Mouse (Mus musculus) hindbrain, embryonic 10.5 days (tissue): ENCODE measurements around the gene Gm6588. TPM values are rescaled to one million over a fixed set of nuclear protein-coding genes. Genes with fewer than 3 reads are reported as not detected.
A peak's percentile ranks its signal among the peaks of the same experiment; 100 is the strongest.

Experiments used
- DNase-seq: peaks from one replicate; pipeline ENCODE4 v3.0.0-alpha.2; 2017; ENCODE audit warnings: low spot score
- H3K27ac ChIP-seq: fragments of 300-500 bp; sonication (generic); 2 replicates; pipeline ENCODE4 v1.5.1; 2016; ENCODE audit warnings: mild to moderate bottlenecking, moderate library complexity
- H3K27me3 ChIP-seq: fragments of 300-500 bp; sonication (generic); 2 replicates; pipeline ENCODE4 v1.6.1; 2016; ENCODE audit warnings: mild to moderate bottlenecking; ENCODE audit not compliant: poor library complexity, insufficient read depth, severe bottlenecking
- H3K36me3 ChIP-seq: fragments of 300-500 bp; sonication (generic); 2 replicates; pipeline ENCODE4 v1.6.1; 2016; ENCODE audit warnings: mild to moderate bottlenecking, moderate library complexity
- H3K4me1 ChIP-seq: fragments of 300-500 bp; sonication (generic); replicated peaks from 2 replicates; pipeline ENCODE4 v1.6.1; 2016; ENCODE audit warnings: mild to moderate bottlenecking
- H3K4me3 ChIP-seq: fragments of 300-500 bp; sonication (generic); 2 replicates; pipeline ENCODE4 v1.5.1; 2016; ENCODE audit warnings: mild to moderate bottlenecking, moderate library complexity
- H3K9me3 ChIP-seq: fragments of 300-500 bp; sonication (generic); 2 replicates; pipeline ENCODE4 v1.6.1; 2016; ENCODE audit warnings: mild to moderate bottlenecking, moderate library complexity
- WGBS: fragments of 180-500 bp; shearing (Covaris S2); methylation state at CpG from one replicate; pipeline ENCODE4 v1.1.7; 2016; 5-methylcytosine and 5-hydroxymethylcytosine counted together
- polyA plus RNA-seq: library from polyadenylated mRNA; unstranded; fragments of >200 nt; fragmentation: Nextera tagmentation; extraction: Ambion mirVana; gene quantifications from 2 replicates; pipeline ENCODE4 v1.2.1, GENCODE M21; 2016

The Gm6588 gene
- polyA plus RNA-seq, 1 experiment from 2014 or later: not detected

DNA sequence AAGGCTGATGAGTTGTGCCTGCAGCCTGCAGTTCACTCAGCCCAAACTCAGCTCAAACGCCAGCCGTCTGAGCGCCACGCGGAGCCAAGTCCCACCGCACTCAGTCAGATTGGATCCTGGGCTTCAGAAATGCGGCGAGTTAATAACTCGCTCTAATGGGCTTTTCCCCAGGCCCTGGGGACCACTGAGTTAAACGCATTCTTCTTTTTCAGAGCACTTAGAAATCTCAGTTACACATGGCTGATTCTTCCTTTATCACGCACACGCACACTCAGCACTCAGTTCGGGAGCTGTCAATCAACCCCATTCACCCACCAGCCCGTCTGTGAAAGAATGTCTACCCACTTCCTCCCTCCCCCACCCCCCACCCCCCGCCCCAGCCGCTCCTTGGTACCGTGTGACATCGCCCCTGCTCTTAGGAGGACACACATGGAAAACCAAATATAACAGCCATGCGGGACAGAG, 32.8 kb downstream of the Gm6588 start:
- Histone ChIP-seq H3K4me3 (peak overlapping the region; percentile 29), H3K36me3 (no peaks in the 10 kb centered on the region), H3K27ac (peak overlapping the region; percentile 82), H3K9me3 (no peaks in the 10 kb centered on the region), H3K4me1 (peaks cover 75% of the 10 kb centered on the region), H3K27me3 (peaks cover 65% of the 10 kb centered on the region)
- DNase-seq: peak; percentile 46
- 19% methylated on average over 19 of the region's 19 CpGs for WGBS

DNA sequence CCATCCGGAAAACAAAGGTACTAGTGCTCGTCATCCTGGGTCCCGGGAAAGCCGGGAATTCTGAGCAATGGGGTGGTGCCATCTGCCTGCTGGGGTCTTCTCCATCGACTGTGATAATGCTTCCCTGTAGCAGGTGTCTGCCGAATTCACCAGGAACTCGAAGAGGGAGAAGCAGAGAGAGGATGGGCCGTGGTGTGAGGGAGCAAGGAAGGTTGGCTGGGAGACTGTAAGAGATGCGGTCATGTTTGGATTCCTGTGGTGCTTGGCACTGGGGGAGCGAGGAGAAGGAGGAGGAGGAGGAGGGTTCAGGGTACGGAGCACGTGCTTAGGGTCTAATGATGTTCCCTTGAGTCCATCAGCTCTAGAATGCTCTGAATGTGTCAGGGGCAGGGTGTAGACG, 33.3 kb downstream of the Gm6588 start:
- Histone ChIP-seq H3K36me3 (no peaks in the 10 kb centered on the region), H3K4me3 (peak overlapping the region; percentile 29), H3K27ac (peak overlapping the region; percentile 82), H3K9me3 (no peaks in the 10 kb centered on the region), H3K27me3 (peaks cover 60% of the 10 kb centered on the region), H3K4me1 (peaks cover 74% of the 10 kb centered on the region)
- 48% methylated on average over 13 of the region's 13 CpGs for WGBS
- no peak for DNase-seq

DNA sequence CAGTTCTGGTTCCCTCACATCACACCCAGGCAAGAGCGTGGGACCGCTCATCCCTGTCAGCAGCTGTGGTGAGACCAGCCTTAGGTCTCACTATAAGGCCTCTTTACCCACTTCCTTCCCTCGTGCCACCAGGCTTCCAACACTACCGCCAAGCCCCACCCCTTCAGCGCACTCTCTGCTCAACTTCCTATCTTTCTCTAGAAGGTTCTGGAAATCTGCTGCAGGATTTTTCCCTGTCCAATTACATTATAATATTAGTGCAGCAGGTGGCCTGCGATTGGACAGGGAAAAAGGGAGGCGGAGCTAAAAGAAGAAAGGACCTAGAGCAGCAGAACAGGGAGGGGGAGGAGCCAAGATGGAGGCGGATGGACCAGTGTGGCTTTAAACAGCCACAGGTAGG, 33.8 kb downstream of the Gm6588 start:
- Histone ChIP-seq H3K36me3 (no peaks in the 10 kb centered on the region), H3K4me1 (peaks cover 69% of the 10 kb centered on the region), H3K27ac (peak overlapping the region; percentile 82), H3K9me3 (no peaks in the 10 kb centered on the region), H3K4me3 (no peak overlapping the region), H3K27me3 (peaks cover 56% of the 10 kb centered on the region)
- 86% methylated on average over 8 of the region's 8 CpGs for WGBS
- DNase-seq: no peak

DNA sequence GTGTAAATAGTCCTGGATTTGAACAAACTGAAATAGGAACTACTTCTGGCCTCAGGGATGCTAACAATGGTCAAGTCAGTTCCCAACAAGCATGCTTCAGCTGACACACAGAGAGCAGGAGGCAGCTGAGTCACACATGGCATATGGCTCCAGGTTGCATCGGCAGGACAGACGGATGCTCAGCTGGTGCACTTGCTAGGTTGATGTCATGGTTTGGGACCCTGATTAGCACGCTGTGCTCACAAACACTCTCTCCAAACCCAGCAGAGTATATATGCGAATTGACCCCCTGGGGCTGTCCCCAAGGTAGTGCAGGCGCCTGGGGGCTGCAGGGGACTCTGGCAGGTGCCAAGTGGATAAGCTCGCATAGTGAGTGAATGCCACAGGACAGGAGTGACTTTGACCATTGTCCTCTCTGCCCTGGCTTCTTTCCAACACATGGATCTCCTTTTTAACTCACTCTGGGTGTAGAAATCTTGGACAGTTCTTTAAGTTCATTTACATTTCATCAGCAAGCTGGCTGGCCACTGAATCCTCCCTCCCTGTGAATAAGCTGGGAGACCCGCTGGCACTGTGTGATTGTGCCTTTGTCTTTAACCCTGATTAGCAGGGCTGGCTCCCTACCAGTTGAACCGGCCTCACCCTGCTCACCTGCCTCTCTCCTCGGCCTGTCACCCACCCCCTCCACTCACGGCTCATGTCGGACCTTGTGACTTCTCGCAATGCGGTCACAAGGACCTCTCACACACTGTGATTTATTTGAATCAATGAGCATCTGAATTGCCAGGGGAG, 35.9 kb downstream of the Gm6588 start:
- WGBS: 23% methylated on average over 13 of the region's 13 CpGs
- Histone ChIP-seq H3K4me1 (peaks cover 58% of the 10 kb centered on the region), H3K27ac (peak overlapping the region; percentile 62), H3K4me3 (no peak overlapping the region), H3K36me3 (no peaks in the 10 kb centered on the region), H3K9me3 (no peaks in the 10 kb centered on the region), H3K27me3 (peaks cover 42% of the 10 kb centered on the region; the same call in 1 of the 2 replicates)
- no peak for DNase-seq

DNA sequence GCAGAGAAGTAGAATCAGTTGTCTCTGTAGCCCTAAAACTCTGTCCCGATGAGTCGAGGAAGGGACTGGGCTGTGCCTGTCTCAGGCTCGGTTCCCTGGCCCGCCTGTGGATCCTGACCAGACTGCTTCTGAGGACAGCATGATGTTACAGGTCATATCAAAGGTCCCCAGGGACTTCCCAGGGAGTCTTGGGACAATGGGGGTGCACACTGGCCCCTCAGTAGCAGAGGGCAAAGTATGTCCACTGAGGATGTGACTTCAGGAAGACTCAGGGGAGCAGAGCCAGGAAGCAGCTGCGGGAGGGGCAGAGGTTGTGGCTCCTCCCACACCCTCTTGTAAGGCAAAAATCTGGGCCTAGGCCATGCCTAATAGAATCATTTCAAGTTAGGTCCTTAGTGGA, 37.2 kb downstream of the Gm6588 start:
- Histone ChIP-seq H3K27me3 (peaks cover 42% of the 10 kb centered on the region; the same call in 1 of the 2 replicates), H3K4me1 (peaks cover 54% of the 10 kb centered on the region), H3K27ac (0 out of 2 replicates have a peak overlapping the region, but pooled peaks have one; percentile 41), H3K36me3 (no peaks in the 10 kb centered on the region), H3K9me3 (no peaks in the 10 kb centered on the region), H3K4me3 (no peak overlapping the region)
- DNase-seq: no peak
- 46% methylated on average over 5 of the region's 5 CpGs for WGBS

DNA sequence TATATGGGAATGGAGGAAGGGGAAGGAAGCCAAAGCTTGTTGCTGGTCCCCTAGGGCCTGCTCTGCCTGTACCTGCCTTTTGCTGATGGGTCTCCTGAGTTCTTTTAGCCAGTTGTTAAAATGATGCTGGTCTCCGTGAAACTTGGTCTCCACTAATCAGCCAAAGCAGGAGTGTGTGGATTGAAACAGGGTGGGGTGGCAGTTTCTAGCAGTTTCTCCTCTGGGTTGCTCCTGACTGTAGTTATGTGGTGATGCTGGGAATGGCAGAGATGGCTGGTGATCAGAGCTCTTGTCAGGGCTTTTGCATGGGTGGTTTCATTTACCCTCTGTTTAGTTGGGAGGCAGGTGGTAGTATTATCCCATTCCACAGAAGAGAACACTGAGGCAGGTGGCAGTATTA, 38.3 kb downstream of the Gm6588 start:
- no peaks in the 10 kb centered on the region for H3K9me3 ChIP-seq
- H3K36me3 ChIP-seq: no peaks in the 10 kb centered on the region
- WGBS: 75% methylated on average over 1 of the region's 1 CpGs
- H3K4me3 ChIP-seq: no peak overlapping the region
- DNase-seq: no peak
- H3K27me3 ChIP-seq: peaks cover 39% of the 10 kb centered on the region
- H3K4me1 ChIP-seq: peaks cover 48% of the 10 kb centered on the region
- H3K27ac ChIP-seq: no peak overlapping the region

DNA sequence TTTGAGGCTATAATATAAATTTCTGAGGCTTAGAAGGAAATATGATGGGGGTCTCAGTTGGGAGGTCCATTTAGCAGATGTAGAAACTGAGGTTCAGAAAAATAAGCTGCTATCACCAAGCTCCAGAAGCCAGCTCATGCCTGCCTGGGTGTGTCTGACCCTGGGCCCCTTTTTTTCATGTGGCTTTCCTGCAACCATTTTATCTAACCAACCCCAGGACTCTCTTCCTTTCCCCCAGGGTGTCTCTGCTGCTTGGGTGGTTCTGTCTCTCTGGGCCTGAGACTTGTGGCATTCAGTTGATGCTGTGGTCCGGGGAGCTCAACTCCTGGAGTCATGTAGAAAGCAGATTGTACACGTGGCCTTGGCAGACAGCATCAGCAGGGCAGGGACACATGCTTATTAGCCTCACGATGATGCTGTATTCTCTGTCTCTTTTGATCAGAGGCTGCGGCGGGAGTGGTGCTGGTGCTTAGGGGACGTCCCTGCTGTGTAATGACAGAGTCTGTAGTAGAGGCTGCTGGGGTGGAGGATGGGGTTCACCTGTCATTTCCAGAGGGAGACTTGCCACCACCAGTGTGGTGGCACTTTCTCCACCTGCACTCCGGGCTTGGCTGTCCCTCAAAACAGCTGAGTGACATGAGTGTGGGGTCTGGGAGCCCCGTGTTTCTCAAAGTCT, 39.0 kb downstream of the Gm6588 start:
- DNase-seq: no peak
- Histone ChIP-seq H3K4me3 (no peak overlapping the region), H3K36me3 (no peaks in the 10 kb centered on the region), H3K27ac (no peak overlapping the region), H3K9me3 (no peaks in the 10 kb centered on the region), H3K27me3 (peaks cover 36% of the 10 kb centered on the region), H3K4me1 (peaks cover 48% of the 10 kb centered on the region)
- WGBS: 63% methylated on average over 8 of the region's 8 CpGs

DNA sequence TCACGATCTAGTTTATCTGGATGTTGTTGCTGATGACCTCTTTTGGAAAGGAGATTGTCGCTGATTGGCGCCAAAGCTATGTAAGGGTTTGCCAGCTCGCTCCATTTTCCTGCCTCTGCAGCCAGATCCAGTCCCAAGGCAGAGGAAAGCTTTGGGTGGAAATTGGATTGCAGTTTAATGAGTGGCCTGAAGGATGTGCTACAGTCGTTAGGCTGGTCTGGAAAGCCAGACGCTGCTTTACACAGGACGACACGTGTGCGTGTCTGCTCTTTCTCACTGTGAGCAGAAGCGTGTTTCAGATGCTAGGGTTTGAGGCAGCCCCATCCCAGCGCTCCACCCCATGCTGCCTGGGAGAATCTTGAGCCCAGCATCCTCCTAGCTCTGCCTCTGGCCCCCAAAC, 42.3 kb downstream of the Gm6588 start:
- Histone ChIP-seq H3K4me1 (peaks cover 34% of the 10 kb centered on the region), H3K36me3 (no peaks in the 10 kb centered on the region), H3K27ac (peak overlapping the region; percentile 53; the same call in 1 of the 2 replicates), H3K27me3 (peaks cover 11% of the 10 kb centered on the region; the same call in 1 of the 2 replicates), H3K4me3 (no peak overlapping the region), H3K9me3 (no peaks in the 10 kb centered on the region)
- WGBS: 61% methylated on average over 11 of the region's 11 CpGs
- DNase-seq: no peak

DNA sequence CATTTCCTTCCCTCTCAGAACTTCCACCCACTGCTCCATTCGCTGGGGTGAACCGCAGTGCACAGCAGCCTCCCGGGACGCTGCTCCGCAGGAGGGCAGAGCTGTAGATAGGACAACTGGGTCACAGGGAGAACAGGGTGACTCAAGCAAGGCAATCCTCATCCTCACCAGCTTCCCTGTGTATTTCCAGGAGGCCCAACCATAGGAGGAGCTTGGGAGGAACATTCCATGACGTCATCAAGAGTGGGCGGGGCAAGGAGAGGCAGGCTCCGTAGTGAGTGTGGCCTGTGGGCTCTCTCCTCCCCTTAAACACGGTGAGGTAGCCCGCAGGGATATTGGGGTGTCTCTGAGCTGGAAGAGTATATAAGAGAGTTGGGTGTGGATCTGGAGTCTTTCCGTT, 44.3 kb downstream of the Gm6588 start:
- Histone ChIP-seq H3K4me3 (no peak overlapping the region), H3K36me3 (no peaks in the 10 kb centered on the region), H3K27ac (peak overlapping the region; percentile 62), H3K27me3 (peaks cover 15% of the 10 kb centered on the region; the same call in 1 of the 2 replicates), H3K9me3 (no peaks in the 10 kb centered on the region), H3K4me1 (peaks cover 21% of the 10 kb centered on the region)
- DNase-seq: peak; percentile 69
- 31% methylated on average over 11 of the region's 11 CpGs for WGBS

DNA sequence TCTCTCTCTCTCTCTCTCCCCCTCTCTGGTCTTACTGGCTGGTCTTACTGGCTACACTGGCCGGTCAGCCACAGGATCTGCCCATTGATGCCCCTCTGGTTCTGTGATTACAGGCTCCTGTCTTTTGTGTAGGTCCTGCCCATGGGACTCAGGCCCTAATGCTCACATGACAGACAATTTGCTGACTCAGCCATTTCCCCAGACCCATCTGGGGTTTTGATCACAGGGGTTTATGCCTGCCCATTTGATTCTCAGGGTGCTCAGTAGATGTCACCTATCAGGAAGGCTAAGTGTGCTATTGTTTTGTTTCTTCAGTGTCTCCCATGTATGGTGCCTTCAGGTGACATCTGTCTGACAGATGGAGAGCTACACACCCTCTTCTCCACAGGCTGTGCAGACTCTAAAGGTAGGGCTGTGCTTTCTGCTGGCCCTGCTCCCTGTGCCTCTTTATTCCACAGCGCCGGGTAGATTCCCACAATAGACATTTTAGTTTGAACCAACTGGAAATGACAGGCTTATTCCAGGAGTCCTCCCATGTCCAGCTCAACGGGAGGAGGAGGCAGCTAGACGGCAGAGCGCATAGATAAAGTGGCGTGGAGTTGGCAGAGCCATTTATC, 47.6 kb downstream of the Gm6588 start:
- Histone ChIP-seq H3K9me3 (no peaks in the 10 kb centered on the region), H3K36me3 (no peaks in the 10 kb centered on the region), H3K27ac (no peak overlapping the region), H3K4me3 (no peak overlapping the region), H3K4me1 (peaks cover 41% of the 10 kb centered on the region), H3K27me3 (peaks cover 15% of the 10 kb centered on the region; the same call in 1 of the 2 replicates)
- 90% methylated on average over 7 of the region's 7 CpGs for WGBS
- no peak for DNase-seq

DNA sequence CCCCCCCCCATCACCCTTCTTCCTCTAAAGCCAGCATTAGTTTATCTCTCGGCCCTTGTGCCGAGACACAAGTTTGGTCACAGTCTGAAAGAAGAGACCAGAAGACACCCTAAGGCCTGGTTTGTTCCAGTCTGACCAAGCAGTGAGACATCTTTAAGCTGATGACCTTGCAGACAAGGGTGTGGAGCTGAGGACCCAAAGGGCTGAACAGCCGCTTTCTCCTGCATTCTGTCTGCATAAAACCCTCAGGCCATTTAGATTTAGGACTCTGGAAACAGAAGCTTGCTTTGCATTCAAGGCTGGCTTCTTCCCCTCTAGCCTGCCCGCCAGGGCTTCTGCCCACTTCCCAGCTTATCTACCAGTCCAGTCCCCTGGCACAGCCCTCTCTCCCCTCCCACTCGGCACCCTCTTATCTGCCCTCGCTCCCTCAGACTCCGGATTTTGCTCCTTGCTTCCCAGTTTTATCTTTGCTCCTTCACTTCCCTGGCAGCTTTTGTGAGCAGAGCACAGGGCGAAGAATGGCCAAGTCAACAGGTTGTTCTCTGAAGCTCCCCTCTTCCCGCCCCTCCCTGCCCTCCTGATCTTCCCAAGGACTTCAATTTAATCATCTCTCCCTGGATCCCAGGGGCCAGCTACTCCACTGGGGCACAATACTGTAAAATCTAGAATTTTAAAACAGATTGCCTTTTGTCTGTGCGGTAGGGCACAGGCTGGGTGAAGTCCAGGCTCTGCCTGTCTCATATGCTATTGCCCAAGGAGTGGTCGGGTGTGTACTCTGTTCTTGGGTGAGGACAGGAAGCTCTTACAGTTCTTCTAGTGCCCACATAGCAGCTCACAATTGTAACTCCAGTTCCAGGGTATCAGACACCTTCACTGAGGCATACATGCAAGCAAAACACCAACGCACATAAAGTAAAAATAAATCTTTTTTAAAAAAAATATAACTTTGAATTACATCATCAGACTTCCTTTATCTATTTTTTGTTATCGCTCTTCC, 50.0 kb downstream of the Gm6588 start:
- Histone ChIP-seq H3K36me3 (no peaks in the 10 kb centered on the region), H3K9me3 (no peaks in the 10 kb centered on the region), H3K27ac (peak overlapping the region; percentile 24; the same call in 1 of the 2 replicates), H3K4me3 (no peak overlapping the region), H3K27me3 (0 out of 2 replicates have a peak, but pooled peaks cover 8% of the 10 kb centered on the region), H3K4me1 (peaks cover 35% of the 10 kb centered on the region)
- WGBS: 79% methylated on average over 13 of the region's 13 CpGs
- DNase-seq: no peak
